Mouse (Mus musculus) cerebellum, adult 18-20 months (tissue): ENCODE data around the gene Nppb.

Experiments
- DNase-seq, 2 experiments: peaks; one replicate each; pipeline ENCODE4 v3.0.0; 2021

Nppb gene

DNA sequence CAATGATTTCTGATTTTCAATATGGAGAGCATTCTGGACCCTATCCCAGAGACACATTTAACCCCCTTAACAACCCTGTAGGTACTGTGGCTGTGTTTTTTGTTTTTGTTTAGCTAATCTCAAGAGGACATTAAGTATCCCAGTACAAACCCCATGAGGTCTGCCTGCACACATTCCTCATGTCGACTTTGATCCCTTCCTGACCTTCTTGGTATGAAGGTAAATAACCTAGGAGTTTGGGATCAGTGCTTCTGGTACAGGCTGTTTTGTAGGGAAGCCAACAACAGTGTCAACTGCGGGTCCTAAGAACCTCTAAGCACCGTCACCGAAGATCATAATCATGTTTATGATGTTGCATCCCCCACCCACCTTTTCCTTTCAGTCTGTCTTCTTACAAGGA, 7.9 kb upstream of the Nppb start:
- DNase-seq: no peak

DNA sequence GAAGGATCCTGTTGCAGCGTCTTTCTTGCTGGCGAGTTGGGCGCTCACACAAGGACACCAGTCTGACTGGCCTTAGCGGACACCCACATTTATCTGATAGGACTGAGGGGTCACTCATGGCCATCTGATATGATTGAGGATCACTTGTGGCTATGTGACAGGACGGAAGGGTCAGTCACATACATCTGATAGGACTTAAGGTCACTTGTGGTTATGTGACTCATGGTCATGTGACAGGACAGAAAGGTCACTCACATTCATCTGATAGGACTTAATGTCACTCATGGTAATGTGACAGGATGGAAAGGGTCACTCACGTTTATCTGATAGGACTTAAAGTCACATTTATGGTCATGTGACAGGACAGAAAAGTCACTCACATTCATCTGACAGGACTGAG, 7.2 kb upstream of the Nppb start:
- no peak for DNase-seq

DNA sequence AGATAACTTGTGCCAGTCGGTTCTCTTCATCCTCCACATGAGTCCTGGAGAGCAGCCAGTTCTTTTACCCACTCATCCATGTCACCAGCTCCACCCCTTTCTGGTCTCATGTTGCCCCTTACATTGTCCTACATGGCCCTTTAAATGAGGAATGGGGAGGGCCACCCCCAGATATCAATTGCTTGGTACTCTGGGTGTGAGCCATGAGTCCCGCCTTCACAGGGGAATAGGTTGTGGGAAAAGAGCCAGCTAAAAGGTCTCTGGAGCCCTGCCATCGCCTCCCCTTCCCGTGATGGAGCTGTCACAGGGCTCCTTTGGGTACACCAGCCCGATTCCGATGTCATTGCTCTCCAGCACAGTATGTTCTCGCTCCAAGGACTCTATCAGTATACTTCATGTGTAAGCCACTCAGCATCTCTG, 6.1 kb upstream of the Nppb start:
- no peak for DNase-seq

DNA sequence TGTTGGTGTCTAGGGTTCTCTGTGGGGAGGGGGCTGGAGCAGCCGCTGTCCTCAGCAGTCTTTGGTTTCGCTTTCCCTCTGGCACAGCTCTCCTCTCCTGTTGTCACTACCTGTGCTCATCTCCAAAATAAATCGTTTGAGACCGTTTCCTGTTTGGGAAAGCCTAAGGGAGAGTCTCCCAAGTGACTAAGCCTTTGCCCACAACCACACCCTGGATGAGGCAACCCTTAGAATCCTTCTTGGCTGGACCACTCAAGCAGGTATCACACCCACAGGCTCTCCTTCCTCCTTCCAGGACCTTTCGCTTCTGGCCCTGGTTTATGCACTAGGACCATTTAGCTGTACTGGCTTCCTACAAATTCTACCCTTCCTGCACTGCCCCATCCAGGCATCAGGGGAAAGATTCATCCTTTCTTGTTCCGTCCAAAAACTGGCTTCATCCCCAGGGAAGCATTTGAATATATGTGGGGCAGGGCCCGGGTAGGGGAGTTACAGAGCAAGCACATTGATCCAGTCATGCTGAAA, 8.0 kb downstream of the Nppb start:
- no peak for DNase-seq

DNA sequence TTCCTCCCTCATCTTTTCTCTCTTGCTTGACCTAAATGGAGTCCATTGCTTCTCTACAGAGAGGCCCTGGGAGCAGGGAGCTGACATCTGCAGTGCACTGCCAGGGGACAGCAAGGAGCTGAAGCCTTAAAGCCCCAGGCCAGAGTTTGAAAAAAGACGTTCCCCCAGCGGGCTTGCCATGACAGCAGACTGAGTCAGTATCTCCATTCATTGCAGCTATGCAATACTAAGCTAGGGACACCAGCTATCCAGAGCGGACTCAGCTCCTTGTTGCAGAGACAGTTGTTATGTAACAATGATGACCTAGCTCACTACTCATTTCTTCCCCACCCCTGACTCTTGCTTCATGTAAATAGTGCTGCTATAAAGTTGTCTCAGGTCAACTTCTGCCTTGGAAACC, 9.7 kb downstream of the Nppb start:
- DNase-seq: no peak

DNA sequence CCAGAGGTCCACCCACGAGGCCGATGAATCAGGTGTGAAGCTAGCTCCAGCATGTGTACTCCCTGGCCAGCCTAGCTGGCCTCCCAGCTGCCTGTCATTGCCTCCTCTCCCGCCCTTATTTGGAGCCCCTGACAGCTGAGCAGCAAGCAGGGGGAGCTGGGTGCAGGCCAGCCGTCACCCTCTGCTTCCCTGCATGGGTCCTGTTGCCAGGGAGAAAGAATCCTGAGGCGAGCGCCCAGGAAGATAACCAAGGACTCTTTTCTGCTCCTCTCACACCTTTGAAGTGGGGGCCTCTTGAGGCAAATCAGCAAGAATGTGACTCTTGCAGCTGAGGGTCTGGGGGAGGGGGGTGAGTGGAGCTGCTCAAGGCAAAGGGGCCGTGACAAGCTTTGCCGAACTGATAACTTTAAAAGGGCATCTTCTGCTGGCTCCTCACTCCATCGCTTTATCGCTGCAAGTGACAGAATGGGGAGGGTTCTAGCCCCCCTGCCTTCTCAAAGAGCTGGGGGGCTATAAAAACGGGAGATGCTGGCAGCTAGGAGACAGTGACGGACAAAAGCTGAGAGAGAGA, 14.7 kb downstream of the Nppb start, which contains the start of gene Nppa:
Gene Nppa, plus strand, starts transcription at position 521 of the 571 bp plus-strand sequence.
- no peak for DNase-seq

DNA sequence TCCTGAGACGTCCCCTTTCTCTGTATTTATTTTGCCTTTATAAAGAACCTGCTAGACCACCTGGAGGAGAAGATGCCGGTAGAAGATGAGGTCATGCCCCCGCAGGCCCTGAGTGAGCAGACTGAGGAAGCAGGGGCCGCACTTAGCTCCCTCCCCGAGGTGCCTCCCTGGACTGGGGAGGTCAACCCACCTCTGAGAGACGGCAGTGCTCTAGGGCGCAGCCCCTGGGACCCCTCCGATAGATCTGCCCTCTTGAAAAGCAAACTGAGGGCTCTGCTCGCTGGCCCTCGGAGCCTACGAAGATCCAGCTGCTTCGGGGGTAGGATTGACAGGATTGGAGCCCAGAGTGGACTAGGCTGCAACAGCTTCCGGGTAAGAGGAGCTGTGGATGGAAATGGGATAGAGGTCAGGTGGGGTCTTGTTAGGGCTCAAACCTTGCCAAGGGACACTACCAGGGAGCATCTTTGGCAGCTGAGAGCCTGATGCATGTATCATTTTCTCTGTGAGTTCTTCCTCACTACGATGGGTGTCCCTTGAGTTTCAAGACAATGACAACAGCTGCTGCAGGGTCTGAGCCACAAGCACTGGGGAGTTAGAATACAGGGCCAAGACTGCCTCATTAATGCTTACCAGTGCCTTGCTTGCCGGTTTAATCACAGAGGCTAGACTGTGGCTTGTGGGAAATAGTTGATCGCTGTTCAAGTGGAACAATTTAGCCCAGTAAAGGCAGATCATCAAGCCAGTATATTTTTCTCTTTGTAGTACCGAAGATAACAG, 15.6 kb downstream of the Nppb start:
- DNase-seq: no peak

DNA sequence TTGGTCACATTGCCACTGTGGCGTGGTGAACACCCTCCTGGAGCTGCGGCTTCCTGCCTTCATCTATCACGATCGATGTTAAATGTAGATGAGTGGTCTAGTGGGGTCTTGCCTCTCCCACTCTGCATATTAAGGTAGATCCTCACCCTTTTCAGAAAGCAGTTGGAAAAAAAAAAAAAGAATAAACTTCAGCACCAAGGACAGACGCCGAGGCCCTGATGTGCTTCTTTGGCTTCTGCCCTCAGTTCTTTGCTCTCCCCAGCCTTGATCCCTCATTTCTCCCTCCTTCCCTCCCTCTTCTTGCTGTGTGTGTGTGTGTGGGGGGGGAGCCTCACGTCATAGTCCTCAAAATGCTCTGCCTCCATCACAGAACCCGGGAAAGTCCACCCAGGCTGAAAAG, 16.3 kb downstream of the Nppb start:
- DNase-seq: no peak

DNA sequence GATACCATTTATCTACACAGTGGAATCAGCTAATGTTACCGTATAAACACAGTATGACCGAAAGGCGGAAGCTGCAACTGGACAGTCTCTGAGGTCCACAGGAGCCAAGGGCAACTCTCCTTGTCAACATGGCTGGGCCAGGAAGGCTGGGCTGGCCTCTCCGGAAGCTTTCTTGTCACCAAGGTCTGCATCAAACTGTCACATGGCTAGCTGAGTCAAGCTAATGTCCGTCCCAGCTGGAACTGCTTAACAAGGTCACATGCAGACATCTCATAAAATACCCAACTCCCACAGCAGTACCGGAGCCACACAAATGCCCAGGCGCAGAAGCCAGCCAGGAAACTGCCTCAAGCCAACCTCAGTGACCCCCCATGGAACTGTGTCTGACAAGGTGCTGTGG, 18.8 kb downstream of the Nppb start:
- DNase-seq: no peak

DNA sequence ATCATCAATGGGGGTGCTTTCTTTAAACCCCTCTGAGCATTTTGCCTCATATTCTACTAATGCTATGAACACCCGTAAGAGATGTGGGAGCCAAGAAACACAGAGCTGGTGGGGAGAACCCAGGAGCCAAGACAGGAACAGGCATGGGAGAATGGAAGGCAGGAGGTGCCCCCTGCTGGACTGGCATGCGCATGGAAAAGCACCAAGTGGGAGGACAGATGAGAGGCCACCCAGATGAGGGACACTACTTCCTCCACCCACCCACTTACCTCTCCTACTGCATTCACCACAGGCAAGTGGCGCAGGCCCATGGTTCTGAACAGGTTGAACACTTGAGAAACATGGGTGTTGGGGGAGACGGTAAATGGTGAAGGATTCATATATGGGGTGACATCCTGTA, 22.8 kb downstream of the Nppb start:
- DNase-seq: peak; percentile 30 to 40

DNA sequence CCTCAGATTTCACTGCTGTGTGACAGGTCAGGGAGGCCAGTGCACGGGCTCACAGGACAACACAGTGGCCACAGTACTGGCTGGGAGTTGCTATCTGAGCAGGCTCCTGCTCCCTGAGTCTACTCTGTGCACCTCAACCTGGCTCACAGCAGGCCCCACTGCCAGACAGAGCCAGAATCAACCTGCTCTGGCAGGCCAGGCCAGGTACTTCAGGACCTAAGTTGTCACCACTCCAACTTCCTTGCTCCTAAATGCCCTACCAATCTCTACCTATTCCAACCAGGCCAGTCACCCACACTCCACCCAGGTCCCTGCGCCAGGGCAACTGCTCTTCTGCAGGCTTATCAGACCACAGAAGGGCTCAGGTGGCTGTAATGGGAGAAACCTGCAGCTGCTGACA, 24.1 kb downstream of the Nppb start:
- DNase-seq: no peak

DNA sequence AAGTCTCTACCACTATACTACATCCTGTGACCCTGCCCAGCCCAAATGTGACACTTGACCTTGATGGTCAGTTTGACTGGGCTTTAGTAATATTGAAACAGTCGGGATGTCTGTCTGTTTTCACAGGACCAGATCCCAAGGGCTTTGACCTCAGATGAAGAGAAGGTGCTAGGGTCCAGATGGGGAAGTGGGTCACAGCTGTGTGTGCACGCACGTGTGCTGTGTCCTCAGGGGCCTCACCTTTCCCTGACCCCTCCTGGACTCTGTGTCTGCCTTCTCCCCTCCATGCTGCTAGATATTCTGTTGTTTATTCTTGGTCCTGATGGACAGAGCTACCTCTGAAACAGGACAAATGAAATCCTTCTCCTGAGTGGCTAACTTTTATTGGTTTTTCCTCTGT, 25.7 kb downstream of the Nppb start:
- no peak for DNase-seq

DNA sequence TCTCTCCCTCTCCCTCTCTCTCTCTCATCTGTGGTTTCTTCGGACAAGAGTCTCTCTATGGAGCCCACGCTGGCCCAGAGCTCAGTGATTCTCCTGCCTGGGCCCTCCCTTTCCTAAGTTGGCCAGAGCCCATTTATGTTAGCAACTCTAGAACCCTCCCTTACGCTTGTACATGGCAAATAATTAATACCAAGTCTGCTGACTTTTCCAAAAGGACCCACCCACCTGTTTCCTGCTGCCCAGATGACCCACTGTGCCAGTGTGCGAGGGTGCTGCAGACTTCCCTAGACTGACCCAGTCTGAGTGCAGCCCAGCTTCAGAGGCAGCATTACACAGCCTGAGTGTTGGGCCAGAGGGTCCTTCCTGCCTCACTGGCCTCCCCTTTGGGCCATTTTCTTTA, 26.6 kb downstream of the Nppb start:
- DNase-seq: no peak

DNA sequence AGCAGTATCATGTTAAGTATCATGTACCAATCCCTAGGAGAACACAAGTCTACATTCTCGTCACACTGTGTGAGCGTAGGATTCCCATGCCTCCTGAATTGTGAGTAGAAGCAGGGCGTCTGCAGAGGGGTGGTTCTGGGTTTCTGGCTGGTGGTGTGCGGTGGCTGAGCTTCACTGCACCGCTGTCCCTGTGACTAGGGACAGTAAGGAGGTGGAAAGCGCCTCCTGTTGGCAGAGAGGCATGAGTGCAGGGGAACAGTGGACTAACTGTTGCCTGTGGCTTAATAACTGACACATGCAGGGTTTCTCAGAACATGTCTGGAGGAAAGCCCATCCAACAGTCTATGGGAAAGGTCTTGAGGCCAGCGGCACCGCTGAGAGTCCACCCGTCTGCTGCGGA, 29.8 kb downstream of the Nppb start:
- no peak for DNase-seq

DNA sequence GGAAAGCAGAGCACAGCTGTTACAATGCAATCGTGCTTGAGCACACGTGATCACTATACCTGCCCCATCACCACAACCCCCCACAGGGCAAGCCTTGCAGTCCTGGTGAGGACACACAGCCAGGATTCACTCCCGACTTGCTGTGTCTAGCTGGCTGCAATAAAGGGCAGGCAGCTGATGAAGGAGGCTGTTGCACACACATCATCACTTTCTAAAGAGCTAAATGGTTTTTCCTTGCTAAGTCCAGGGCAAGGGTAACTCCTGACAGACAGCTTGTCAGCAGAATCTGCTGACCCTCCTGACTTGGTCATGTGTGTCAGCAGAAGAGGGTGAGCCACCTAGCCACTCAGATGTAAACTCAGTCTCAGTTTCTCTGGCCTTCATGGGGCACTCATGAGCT, 31.4 kb downstream of the Nppb start:
- no peak for DNase-seq

DNA sequence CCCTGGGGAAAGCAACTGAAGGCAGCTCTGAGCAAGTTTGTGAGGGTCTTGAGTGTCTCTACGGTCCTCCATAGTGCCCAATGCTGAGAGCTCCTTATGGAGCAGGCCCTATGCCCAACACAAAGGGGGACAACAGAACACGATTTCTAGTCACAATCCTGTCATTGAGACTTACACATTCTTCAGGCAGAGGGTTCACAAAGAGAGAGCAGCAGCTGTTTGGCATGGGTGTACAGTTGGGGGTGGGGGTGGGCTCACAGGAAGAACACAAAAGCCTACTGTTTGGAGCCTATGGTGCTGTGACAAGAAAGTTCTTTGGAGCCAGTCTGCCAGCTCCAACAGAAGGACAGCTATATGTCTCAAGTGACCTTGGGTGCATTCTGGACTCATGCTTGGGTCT, 32.8 kb downstream of the Nppb start:
- no peak for DNase-seq

DNA sequence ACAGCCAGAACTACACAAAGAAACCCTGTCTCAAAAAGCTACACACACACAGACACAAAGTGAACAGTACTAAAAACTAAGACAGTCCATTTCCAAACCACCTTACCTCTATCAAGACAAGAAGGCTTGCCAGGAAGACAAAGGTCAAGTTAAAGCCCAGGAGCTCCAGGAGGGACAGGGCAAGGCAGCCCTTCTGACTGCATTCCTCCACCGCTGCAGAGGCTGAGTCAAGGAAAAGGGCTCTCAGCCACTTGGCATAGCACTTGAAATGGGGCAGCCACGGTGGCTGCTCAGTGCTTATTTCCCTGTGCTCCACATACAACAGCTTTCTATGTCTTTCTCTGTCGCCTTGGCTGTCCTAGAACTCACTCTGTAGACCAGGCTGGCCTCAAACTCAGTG, 38.4 kb downstream of the Nppb start:
- DNase-seq: no peak

DNA sequence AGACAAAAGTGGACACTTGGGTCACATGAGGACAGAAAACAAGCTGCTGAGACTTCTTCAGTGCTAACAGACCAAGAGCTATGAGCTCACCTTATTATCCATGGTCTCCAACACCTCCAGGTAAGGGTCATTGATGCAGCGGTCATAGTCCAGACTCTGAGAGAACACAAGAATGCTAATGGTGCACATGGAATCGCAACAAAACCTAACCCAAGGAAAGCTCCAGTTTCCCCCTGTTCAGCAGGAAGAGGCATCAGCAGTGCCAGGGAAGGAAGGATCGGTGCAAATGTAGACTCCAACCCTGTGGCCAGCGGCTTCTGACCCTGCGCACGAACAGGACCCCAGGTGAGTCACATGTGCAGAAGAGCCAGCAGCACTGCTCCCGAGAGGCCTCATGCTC, 43.7 kb downstream of the Nppb start:
- no peak for DNase-seq

DNA sequence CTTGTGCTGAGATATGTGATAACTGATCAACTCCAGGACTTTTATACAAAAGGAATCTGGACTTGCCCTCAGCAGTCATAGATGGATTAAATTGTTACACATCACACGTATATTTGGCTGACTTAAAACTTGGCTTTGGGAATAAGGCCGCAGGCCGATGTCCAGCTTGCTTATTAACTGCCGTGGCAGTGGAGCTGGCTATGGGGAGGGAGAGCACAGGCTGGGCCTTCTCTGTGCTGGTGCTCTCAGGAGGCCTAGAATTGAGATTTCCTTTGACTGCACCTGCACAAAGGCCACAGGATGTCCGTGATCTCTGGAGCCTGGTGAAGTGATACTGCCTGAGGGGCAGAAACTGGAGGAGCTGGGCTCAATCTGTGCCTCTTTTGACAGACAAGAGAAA, 44.9 kb downstream of the Nppb start:
- no peak for DNase-seq

DNA sequence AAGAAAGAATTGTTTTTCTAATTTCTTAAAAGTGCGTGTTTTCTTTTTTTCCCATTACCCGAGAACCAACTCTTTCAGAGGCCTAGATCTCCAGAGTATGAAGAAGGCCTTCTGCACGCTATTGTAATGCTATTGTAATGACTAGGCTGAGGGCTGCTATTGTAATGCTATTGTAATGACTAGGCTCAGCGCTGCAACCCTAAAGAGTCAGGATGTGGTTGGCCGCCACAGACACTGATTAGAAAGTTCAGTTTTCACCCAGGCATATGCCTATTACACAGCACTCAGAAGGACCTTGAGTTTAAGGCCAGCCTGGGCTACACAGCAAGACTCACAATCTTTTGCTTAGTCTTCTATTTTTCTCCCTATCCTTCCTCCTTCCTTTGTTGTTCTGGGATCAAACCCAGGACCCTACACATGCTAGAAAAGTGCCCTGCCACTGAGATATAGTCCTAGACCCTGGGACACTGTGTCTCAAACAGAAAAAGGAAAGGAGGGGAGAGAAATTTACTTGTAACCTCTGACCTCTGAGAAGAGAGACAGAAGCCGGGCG, 48.3 kb downstream of the Nppb start:
- no peak for DNase-seq

DNA sequence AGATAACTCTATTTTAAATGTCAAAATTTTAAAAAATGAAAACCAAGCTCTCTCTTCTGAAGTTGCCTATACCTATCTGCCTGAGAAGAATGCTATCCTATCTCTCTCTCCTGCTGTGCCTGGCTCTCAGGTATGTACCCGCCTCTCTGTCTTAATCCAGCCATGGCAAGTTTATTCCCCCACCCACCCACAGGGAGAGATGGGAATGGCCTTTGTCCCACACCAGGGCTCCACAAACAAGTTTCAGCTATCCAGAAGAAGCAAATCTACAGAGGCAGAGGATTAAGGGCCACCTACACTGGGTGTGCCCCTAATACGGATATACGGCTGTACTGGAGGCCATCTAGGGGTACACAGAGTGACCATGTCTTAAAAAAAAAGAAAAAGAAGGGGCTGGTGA, 49.9 kb downstream of the Nppb start:
- DNase-seq: no peak
